Mouse (Mus musculus) stomach, embryonic 15.5 days (tissue): ENCODE measurements around the gene Stag3. TPM values are rescaled to one million over a fixed set of nuclear protein-coding genes. Genes with fewer than 3 reads are reported as not detected.
A peak's percentile ranks its signal among the peaks of the same experiment; 100 is the strongest.

ENCODE experiments used
- ATAC-seq: fragments of 200-750 bp; cut with Nextera tagmentation; 2 replicates; pipeline ENCODE4 v1.8.0; 2017; ENCODE audit warnings: low read depth, moderate number of reproducible peaks, moderate TSS enrichment; ENCODE audit not compliant: insufficient read depth, low FRiP score
- H3K27ac ChIP-seq: fragments of 300-500 bp; sonication (generic); 2 replicates; pipeline ENCODE4 v1.5.1; 2015; ENCODE audit warnings: mild to moderate bottlenecking, inconsistent platforms
- H3K27me3 ChIP-seq: fragments of 300-500 bp; sonication (generic); replicated peaks from 2 replicates; pipeline ENCODE4 v1.6.1; 2015; ENCODE audit warnings: inconsistent platforms
- H3K36me3 ChIP-seq: fragments of 300-500 bp; sonication (generic); 2 replicates; pipeline ENCODE4 v1.6.1; 2015; ENCODE audit warnings: inconsistent platforms
- H3K4me1 ChIP-seq: fragments of 300-500 bp; sonication (generic); 2 replicates; pipeline ENCODE4 v1.6.1; 2015; ENCODE audit warnings: inconsistent platforms
- H3K4me2 ChIP-seq: fragments of 300-500 bp; sonication (generic); 2 replicates; pipeline ENCODE4 v1.6.1; 2015; ENCODE audit warnings: mild to moderate bottlenecking, inconsistent platforms
- H3K4me3 ChIP-seq: fragments of 300-500 bp; sonication (generic); replicated peaks from 2 replicates; pipeline ENCODE4 v1.5.1; 2015; ENCODE audit warnings: inconsistent platforms
- H3K9ac ChIP-seq: fragments of 300-500 bp; sonication (generic); 2 replicates; pipeline ENCODE4 v1.6.1; 2015; ENCODE audit warnings: inconsistent platforms
- H3K9me3 ChIP-seq: fragments of 300-500 bp; sonication (generic); 2 replicates; pipeline ENCODE4 v1.6.1; 2016; ENCODE audit warnings: inconsistent platforms
- WGBS: fragments of 180-500 bp; shearing (Covaris S2); methylation state at CpG from one replicate; pipeline ENCODE4 v1.1.7; 2015; 5-methylcytosine and 5-hydroxymethylcytosine counted together
- polyA plus RNA-seq: library from polyadenylated mRNA; unstranded; fragments of >200 nt; fragmentation: Nextera tagmentation; extraction: Ambion mirVana; gene quantifications from 2 replicates; pipeline ENCODE4 v1.2.1, GENCODE M21; 2015

Gene Stag3
- polyA plus RNA-seq, 1 experiment from 2014 or later, result 3.2 TPM

DNA sequence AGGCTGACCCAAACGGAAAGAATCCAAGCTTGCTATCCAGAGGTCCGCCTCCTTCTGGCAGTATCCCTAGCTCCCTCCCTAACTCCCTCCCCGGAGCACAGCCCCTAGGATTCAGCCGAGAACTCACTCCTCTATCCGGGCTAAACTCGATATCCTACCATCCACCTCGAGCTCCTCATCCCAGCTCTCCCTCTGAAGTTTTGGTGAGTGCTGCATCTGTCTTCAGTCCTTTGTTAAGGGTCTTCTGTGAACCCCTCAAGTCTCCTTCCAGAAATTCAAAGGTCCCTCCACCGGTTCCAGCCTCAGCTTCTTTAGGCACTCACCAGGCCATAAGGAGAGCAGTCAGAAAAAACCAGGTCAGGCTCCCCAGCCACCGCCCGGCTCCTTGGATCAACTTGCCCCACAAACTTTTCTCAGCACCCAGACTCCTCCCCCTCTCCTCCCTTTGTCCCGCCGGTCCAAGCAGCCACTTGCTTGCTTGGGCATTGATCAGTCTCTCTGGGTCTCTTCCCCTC, 7.6 kb upstream of the Stag3 start, which contains the start of gene Gal3st4:
Gene Gal3st4, minus strand, starts transcription at position 432 of the 515 bp plus-strand sequence.
- Histone ChIP-seq H3K27me3 (no peaks in the 10 kb centered on the region), H3K9me3 (no peaks in the 10 kb centered on the region), H3K27ac (peak within 1 kb of the TSS; percentile 57), H3K4me2 (peak within 1 kb of the TSS; percentile 47), H3K4me3 (peak within 1 kb of the TSS; percentile 27), H3K36me3 (no peaks in the 10 kb centered on the region; the same call in 1 of the 2 replicates), H3K9ac (no peak within 1 kb of the TSS), H3K4me1 (peaks cover 19% of the 10 kb centered on the region)
- ATAC-seq, result no peak
- 7% methylated on average over 12 of the region's 12 CpGs for WGBS

DNA sequence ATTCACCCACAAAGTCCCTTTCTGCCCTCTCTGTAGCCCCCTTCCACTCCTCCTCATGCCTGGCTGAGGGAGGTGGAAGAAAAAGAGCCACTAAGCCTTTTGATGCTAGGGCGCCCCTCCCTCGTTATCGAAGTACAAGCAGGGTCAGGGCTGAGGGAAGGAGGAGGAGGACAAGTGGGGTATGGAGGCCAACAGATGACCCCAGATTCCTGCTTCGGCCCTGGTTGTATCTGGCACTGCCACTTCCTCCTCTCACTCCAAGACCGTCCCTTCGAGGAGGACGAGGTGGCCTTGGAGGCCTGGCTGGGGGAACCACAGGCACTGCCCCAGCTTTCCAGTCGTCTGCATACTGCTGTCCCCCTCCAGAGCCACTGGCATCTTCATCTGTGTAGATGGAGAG, 5.9 kb upstream of the Stag3 start:
- no peaks in the 10 kb centered on the region for H3K27me3 ChIP-seq
- ATAC-seq, result no peak
- 81% methylated on average over 8 of the region's 8 CpGs for WGBS

DNA sequence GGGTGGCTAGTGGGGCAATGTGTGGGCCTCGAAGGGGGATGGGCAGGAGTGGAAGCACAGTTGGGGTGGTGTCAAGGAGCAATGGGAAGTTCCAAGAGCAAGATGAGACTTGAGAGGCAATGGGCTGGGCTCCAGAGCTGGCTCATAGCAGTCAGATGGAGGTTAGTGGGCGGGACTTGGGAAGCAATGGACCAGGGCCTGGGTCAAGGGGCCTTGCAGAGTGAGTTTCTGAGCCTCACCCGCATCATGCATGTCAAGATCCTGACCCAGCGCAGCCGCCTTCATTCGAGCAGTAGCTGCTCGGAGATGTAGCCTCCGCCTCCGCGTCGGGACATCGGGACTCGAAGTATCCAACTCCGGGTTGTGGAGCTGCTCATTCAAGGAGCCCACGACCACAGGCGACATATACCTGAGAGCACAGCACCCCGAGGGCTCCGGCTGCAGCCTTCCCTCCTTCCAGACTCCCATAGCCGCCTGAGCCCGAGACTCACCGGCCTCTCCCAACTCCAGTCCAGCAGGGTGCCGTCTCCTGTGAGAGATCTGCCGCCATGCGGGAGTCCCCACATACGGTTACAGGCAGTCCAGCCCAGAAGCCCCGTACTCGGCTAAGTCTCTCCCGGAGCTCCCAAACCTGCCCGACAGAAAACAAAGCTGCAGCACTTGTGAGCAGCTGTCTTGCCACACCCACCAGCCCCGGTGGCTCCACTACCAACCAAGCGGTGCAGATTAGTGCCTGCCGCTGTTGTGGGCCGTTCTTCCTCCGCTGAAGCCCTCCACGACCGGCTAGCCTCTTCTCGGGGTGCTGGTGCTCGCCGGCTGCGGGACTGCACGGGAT, 4.6 kb upstream of the Stag3 start:
- Histone ChIP-seq H3K27me3 (no peaks in the 10 kb centered on the region), H3K4me3 (no peak overlapping the region; the same call in 1 of the 2 replicates), H3K4me2 (peak overlapping the region; percentile 42), H3K9me3 (no peaks in the 10 kb centered on the region), H3K9ac (no peak overlapping the region), H3K36me3 (no peaks in the 10 kb centered on the region; the same call in 1 of the 2 replicates), H3K4me1 (peaks cover 32% of the 10 kb centered on the region), H3K27ac (peak overlapping the region; percentile 55)
- ATAC-seq, result no peak
- 34% methylated on average over 41 of the region's 41 CpGs for WGBS

More for the DNA sequence above, 5.9 kb upstream of the Stag3 start:
- Histone ChIP-seq H3K4me1 (peaks cover 27% of the 10 kb centered on the region), H3K4me2 (no peak overlapping the region), H3K9ac (no peak overlapping the region), H3K4me3 (no peak overlapping the region), H3K36me3 (no peaks in the 10 kb centered on the region; the same call in 1 of the 2 replicates), H3K27ac (no peak overlapping the region), H3K9me3 (no peaks in the 10 kb centered on the region)

DNA sequence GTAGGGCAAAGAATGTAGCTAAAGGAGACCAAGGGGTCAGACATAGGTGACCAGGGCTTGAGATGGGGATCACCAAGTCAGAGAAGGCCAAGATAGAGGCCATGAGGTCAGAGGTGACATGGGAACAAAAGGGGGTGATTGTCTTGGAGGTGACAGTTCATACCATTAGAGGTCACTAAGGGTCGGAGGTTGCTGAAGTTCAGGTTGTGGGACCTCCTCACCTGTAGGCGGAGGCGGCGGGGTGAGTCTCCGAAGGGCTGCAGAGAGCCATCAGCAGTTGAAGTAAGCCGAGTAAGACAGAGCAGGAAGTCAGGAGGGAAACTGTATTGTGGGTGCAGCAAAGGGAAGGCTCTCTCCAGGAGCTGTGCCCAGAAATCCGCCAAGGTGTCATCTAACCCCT, 2.0 kb upstream of the Stag3 start:
- no peak overlapping the region for H3K4me3 ChIP-seq
- H3K9me3 ChIP-seq, result no peaks in the 10 kb centered on the region
- no peak overlapping the region for H3K9ac ChIP-seq
- peaks cover 23% of the 10 kb centered on the region for H3K4me1 ChIP-seq
- no peak overlapping the region for H3K27ac ChIP-seq
- ATAC-seq, result no peak
- no peaks in the 10 kb centered on the region; the same call in 1 of the 2 replicates for H3K36me3 ChIP-seq
- H3K27me3 ChIP-seq, result no peaks in the 10 kb centered on the region
- 76% methylated on average over 7 of the region's 7 CpGs for WGBS
- H3K4me2 ChIP-seq, result no peak overlapping the region

DNA sequence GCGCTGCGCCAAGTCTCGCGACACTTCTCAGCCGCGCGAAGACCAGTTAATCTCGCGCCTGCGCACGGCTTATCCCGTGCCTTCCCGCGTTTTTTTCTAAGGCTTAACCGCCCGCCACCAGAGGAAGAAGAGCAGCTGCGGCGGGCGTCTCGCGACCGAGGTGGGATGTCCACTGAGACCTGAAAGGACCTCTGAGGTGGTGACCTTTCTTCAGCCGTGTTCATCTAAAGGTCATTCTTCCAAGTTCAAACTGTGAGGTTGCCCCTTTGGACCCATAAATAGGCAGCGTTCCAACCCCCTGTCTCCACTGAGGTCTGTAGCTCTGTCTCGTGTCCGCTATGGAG, 357 bp downstream of the Stag3 start:
- Histone ChIP-seq H3K4me1 (peaks cover 19% of the 10 kb centered on the region), H3K27me3 (no peaks in the 10 kb centered on the region), H3K4me2 (peak overlapping the region; percentile 88), H3K27ac (no peak overlapping the region), H3K36me3 (no peaks in the 10 kb centered on the region; the same call in 1 of the 2 replicates), H3K4me3 (peak overlapping the region; percentile 69), H3K9ac (no peak overlapping the region), H3K9me3 (no peaks in the 10 kb centered on the region)
- 17% methylated on average over 26 of the region's 26 CpGs for WGBS
- ATAC-seq, result no peak

DNA sequence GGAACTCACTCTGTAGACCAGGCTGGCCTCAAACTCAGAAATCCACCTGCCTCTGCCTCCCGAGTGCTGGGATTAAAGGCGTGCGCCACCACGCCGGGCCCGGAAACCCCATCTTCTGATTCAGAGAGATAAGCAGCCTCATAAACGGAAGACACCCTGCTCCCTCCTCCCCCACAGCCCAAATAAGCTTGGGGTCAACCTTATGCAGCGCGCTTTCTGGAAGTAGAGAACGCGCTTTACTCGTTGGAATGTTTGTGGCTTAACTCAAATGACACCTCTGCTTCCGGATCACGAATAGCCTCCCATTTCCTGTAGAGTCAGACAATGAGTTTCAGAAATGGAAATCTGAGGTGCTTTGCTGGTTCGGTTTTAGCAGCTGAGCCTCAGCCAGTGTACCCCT, 789 bp downstream of the Stag3 start:
- no peaks in the 10 kb centered on the region; the same call in 1 of the 2 replicates for H3K36me3 ChIP-seq
- H3K9me3 ChIP-seq, result no peaks in the 10 kb centered on the region
- H3K4me2 ChIP-seq, result no peak overlapping the region
- no peak overlapping the region for H3K4me3 ChIP-seq
- peaks cover 18% of the 10 kb centered on the region for H3K4me1 ChIP-seq
- ATAC-seq, result no peak
- no peaks in the 10 kb centered on the region for H3K27me3 ChIP-seq
- no peak overlapping the region for H3K9ac ChIP-seq
- WGBS, result 91% methylated on average over 15 of the region's 15 CpGs
- H3K27ac ChIP-seq, result no peak overlapping the region

DNA sequence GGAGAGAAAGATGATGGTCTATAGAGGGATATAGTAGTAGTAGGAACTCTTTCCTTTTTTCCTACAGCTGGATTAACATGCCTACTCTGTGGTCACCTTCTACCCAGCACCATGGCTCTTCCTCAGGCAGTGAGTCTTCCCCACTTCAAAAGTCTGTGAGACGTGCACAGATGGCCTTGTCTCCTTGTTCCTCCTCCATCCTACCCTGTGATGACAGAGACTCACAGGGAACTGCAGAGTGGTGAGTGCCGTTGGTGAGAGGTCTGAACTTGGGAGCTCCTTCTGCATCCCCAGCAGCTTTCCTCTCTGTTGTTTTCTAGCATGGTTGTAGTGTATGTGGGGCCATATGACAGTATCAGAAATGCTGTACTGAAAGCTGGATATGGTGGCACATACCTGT, 1.8 kb downstream of the Stag3 start:
- Histone ChIP-seq H3K9me3 (no peaks in the 10 kb centered on the region), H3K9ac (no peak overlapping the region), H3K27me3 (no peaks in the 10 kb centered on the region), H3K4me1 (peaks cover 13% of the 10 kb centered on the region), H3K36me3 (no peaks in the 10 kb centered on the region; the same call in 1 of the 2 replicates), H3K4me3 (no peak overlapping the region), H3K27ac (no peak overlapping the region), H3K4me2 (no peak overlapping the region)
- no peak for ATAC-seq
- WGBS, result 73% methylated on average over 2 of the region's 2 CpGs

DNA sequence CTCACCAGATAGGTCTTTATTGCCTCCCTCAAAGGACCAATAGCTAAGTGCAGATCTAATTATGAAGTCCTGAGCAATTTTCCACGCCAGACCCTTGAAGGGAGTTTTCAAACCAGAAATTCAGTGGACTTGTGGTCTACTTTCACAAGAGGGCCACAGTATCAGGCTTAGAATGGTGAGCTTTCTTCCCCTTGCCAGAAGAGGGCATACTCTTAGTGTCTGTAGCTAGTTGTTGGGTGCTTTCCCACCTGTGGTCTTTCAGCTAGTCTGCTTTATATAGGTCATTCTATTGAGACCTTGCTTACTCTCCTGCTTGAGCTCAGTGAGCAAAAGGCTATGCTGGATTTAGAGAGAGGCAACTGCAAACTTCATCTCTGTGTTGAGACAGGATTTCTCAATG, 3.5 kb downstream of the Stag3 start:
- Histone ChIP-seq H3K36me3 (no peaks in the 10 kb centered on the region), H3K27me3 (no peaks in the 10 kb centered on the region), H3K9ac (no peak overlapping the region), H3K9me3 (no peaks in the 10 kb centered on the region), H3K27ac (no peak overlapping the region), H3K4me1 (peaks cover 11% of the 10 kb centered on the region), H3K4me3 (no peak overlapping the region), H3K4me2 (no peak overlapping the region)
- ATAC-seq, result no peak
- 61% methylated on average over 1 of the region's 1 CpGs for WGBS

DNA sequence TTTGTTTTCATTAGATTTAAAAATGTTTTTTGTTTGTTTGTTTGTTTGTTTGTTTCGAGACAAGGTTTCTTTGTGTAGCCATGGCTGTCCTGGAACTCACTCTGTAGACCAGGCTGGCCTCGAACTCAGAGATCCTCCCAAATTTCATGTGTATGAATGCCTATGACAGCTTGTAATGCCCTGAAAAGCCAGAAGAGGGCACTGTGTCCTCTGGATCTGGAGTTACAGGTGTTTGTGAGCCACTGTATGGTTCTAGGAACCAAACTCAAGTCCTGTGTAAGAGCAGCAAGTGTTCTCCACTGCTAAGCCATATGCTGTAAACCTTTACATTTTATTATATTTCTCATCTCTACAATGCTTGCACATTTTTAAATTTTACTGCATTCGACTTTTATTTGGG, 7.8 kb downstream of the Stag3 start:
- H3K9me3 ChIP-seq, result no peaks in the 10 kb centered on the region
- H3K36me3 ChIP-seq, result no peaks in the 10 kb centered on the region
- H3K27ac ChIP-seq, result no peak overlapping the region
- H3K4me3 ChIP-seq, result no peak overlapping the region
- no peak for ATAC-seq
- H3K27me3 ChIP-seq, result no peaks in the 10 kb centered on the region
- H3K4me1 ChIP-seq, result no peaks in the 10 kb centered on the region
- H3K4me2 ChIP-seq, result no peak overlapping the region
- 70% methylated on average over 3 of the region's 3 CpGs for WGBS
- H3K9ac ChIP-seq, result no peak overlapping the region

DNA sequence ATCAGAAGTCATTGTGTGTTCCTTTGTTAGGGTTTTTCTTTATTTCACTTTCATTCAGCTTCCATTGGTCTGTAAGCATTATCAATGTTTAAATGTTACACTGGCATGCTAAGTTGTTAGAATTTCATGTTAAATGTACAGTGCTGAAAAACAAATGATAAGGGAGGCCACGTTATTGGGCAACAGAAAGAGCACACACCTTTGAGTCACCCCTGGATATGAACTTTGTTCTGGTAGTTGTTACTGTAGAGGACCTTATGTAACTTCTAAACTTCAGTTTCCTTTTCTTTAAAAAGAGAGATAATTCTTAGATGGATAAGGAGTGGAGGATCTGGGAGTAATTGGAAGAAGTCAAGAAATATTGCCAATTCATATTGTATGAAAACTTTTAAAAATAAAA, 11.6 kb downstream of the Stag3 start:
- H3K27ac ChIP-seq, result no peak overlapping the region
- H3K9me3 ChIP-seq, result no peaks in the 10 kb centered on the region
- H3K4me3 ChIP-seq, result no peak overlapping the region
- H3K36me3 ChIP-seq, result no peaks in the 10 kb centered on the region
- no peak overlapping the region for H3K9ac ChIP-seq
- no peaks in the 10 kb centered on the region for H3K4me1 ChIP-seq
- ATAC-seq, result no peak
- 69% methylated on average over 1 of the region's 1 CpGs for WGBS
- no peaks in the 10 kb centered on the region for H3K27me3 ChIP-seq
- H3K4me2 ChIP-seq, result no peak overlapping the region

DNA sequence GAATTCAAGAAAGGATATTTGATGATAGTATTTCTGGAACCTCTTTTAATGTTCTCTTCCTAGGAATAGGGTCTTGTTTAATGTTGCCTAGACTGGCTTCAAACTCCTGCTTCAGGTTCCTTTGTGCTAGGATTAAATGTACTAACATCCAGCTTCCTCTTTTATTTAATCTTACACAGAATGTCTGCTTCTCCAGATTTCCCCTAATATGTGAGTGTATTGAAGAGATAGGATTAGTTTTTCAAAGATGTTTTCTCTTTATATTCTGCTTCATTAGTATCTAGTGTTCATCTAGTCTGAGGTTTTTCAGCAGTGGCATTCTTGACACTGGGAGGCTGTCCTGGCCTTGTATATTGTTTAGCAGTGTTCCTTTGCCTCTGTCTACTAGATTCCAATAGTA, 14.1 kb downstream of the Stag3 start:
- Histone ChIP-seq H3K9me3 (no peaks in the 10 kb centered on the region), H3K4me1 (no peaks in the 10 kb centered on the region), H3K9ac (no peak overlapping the region), H3K27ac (no peak overlapping the region), H3K4me3 (no peak overlapping the region), H3K4me2 (no peak overlapping the region), H3K27me3 (no peaks in the 10 kb centered on the region), H3K36me3 (no peaks in the 10 kb centered on the region)
- no peak for ATAC-seq

DNA sequence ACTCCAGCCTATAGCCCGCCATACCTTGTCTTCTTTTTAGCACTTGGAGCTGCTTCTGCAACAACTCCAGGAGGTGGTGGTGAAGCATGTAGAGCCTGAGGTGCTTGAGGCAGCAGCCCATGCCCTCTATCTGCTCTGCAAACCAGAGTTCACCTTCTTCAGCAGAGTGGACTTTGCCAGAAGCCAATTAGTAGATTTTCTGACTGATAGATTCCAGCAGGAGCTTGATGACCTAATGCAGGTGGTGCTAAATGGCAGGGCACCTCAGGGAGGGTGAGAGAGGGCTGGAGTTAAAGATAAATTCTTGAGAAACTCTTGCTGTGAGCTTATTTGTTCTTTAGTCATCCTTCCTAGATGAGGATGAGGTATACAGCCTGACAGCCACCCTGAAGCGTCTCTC, 19.6 kb downstream of the Stag3 start:
- no peak overlapping the region for H3K9ac ChIP-seq
- H3K4me2 ChIP-seq, result no peak overlapping the region
- H3K4me3 ChIP-seq, result no peak overlapping the region
- H3K36me3 ChIP-seq, result no peaks in the 10 kb centered on the region
- H3K27ac ChIP-seq, result no peak overlapping the region
- H3K9me3 ChIP-seq, result no peaks in the 10 kb centered on the region
- no peaks in the 10 kb centered on the region for H3K27me3 ChIP-seq
- no peaks in the 10 kb centered on the region for H3K4me1 ChIP-seq
- no peak for ATAC-seq
- WGBS, result 78% methylated on average over 2 of the region's 2 CpGs
